Mouse (Mus musculus) myocyte (in vitro differentiated cells): Measurements from ENCODE around the gene B3galnt2. TPM values are rescaled to one million over a fixed set of nuclear protein-coding genes. Genes with fewer than 3 reads are reported as not detected.
"Not testable (repeated sequence)": the region's sequence is repeated elsewhere in the genome, so short reads cannot be mapped to it uniquely, and the experiment has no call there.

Experiments
- H3K27me3 ChIP-seq: one replicate; pipeline ENCODE4 v1.6.1; 2011; ENCODE audit not compliant: control insufficient read depth, insufficient read depth, insufficient read length
- H3K36me3 ChIP-seq: one replicate; pipeline ENCODE4 v1.6.1; 2011; ENCODE audit not compliant: control insufficient read depth, insufficient read depth
- H3K4me2 ChIP-seq: one replicate; pipeline ENCODE4 v1.6.1; 2011; ENCODE audit warnings: low read depth, control low read depth
- H3K4me3 ChIP-seq: one replicate; pipeline ENCODE4 v1.5.1; 2011; ENCODE audit warnings: mild to moderate bottlenecking, control low read depth, moderate library complexity
- H3K79me2 ChIP-seq: one replicate; pipeline ENCODE4 v1.6.1; 2011; ENCODE audit not compliant: control insufficient read depth, insufficient read depth
- H3ac ChIP-seq: one replicate; pipeline ENCODE4 v1.6.1; 2011; ENCODE audit not compliant: control insufficient read depth, insufficient read length
- CEBPB ChIP-seq: IDR thresholded peaks from 2 replicates; pipeline ENCODE4 v1.6.1; 2011; ENCODE audit warnings: mild to moderate bottlenecking, moderate library complexity; ENCODE audit not compliant: poor library complexity, insufficient read depth, severe bottlenecking
- E2F4 ChIP-seq: IDR thresholded peaks from one replicate; pipeline ENCODE4 v1.6.1; 2011; ENCODE audit warnings: mild to moderate bottlenecking, control low read depth, moderate library complexity; ENCODE audit not compliant: insufficient read depth
- MAX ChIP-seq: IDR thresholded peaks from one replicate; pipeline ENCODE4 v1.6.1; 2011; ENCODE audit warnings: low read depth, mild to moderate bottlenecking, control low read depth
- MYOD1 ChIP-seq, 3 experiments: IDR thresholded peaks; one replicate each; pipeline ENCODE4 v1.6.1; 2011; ENCODE audit warnings: control low read depth in 2 of 3, low read depth in 2 of 3, mild to moderate bottlenecking in 2 of 3, moderate library complexity in 1 of 3; ENCODE audit not compliant: insufficient read length in 2 of 3, control insufficient read depth in 1 of 3
- MYOG ChIP-seq, 3 experiments: IDR thresholded peaks; one replicate each; pipeline ENCODE4 v1.6.1; 2011; ENCODE audit warnings: control low read depth in 2 of 3, low read depth in 2 of 3, mild to moderate bottlenecking in 2 of 3; ENCODE audit not compliant: insufficient read length in 2 of 3, control insufficient read depth in 1 of 3, insufficient read depth in 1 of 3
- POLR2A ChIP-seq: IDR thresholded peaks from one replicate; pipeline ENCODE4 v1.6.1; 2011; ENCODE audit warnings: low read depth, mild to moderate bottlenecking, control low read depth, moderate library complexity; ENCODE audit not compliant: insufficient read length
- POLR2AphosphoS2 ChIP-seq: IDR thresholded peaks from one replicate; pipeline ENCODE4 v1.6.1; 2011; ENCODE audit warnings: low read depth, control low read depth; ENCODE audit not compliant: insufficient read length
- REST ChIP-seq: IDR thresholded peaks from one replicate; pipeline ENCODE4 v1.6.1; 2011; ENCODE audit warnings: mild to moderate bottlenecking, control low read depth, moderate library complexity; ENCODE audit not compliant: insufficient read depth, insufficient read length
- SRF ChIP-seq: IDR thresholded peaks from one replicate; pipeline ENCODE4 v1.6.1; 2011; ENCODE audit warnings: low read depth; ENCODE audit not compliant: control insufficient read depth, insufficient read length
- TCF12 ChIP-seq: IDR thresholded peaks from one replicate; pipeline ENCODE4 v1.6.1; 2011; ENCODE audit warnings: mild to moderate bottlenecking, control low read depth; ENCODE audit not compliant: poor library complexity, insufficient read depth, severe bottlenecking
- TCF3 ChIP-seq: IDR thresholded peaks from one replicate; pipeline ENCODE4 v1.6.1; 2011; ENCODE audit warnings: low read depth, control low read depth; ENCODE audit not compliant: insufficient read length
- USF1 ChIP-seq: IDR thresholded peaks from one replicate; pipeline ENCODE4 v1.6.1; 2011; ENCODE audit warnings: low read depth, mild to moderate bottlenecking, control low read depth, moderate library complexity
- polyA plus RNA-seq: library from polyadenylated mRNA; unstranded; fragments of >200 nt; fragmentation: generic; extraction: Trizol; gene quantifications from one replicate; pipeline ENCODE4 v1.2.1, GENCODE M21; 2012; ENCODE audit warnings: missing spikeins

Gene B3galnt2
- polyA plus RNA-seq, 1 experiment = 22.4 TPM

DNA sequence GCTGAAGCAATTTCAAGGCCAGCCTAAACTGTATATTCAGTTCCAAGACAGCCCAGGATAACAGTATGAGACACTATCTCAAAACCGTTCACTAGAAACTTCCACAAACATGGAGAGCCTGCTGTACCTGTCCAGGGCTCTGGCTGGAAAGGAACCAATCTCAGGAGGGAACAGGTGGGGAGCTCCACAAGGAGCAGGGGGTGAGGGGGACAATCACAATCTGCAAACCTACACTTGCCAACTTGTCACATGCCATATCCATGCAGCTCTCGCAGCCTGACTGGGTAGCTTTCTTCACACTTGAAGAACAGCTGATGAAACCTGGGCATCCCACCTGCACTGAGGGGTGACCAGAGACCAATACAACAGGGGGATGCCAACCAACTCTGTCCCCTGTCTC, 59.7 kb downstream of the B3galnt2 start:
- Histone ChIP-seq H3K4me2 (no peak overlapping the region), H3K79me2 (no peaks in the 10 kb centered on the region), H3K4me3 (no peak overlapping the region), H3ac (no peak overlapping the region), H3K27me3 (no peaks in the 10 kb centered on the region), H3K36me3 (peaks cover 53% of the 10 kb centered on the region)
- TF ChIP-seq MYOD1 (IDR thresholded peaks at IDR 0.05; ENCODE audit: control insufficient read depth in 1 of 3, insufficient read length in 2 of 3, low read depth in 2 of 3) (no peak), REST (no peak), E2F4 (no peak), USF1 (no peak), POLR2AphosphoS2 (no peak)

DNA sequence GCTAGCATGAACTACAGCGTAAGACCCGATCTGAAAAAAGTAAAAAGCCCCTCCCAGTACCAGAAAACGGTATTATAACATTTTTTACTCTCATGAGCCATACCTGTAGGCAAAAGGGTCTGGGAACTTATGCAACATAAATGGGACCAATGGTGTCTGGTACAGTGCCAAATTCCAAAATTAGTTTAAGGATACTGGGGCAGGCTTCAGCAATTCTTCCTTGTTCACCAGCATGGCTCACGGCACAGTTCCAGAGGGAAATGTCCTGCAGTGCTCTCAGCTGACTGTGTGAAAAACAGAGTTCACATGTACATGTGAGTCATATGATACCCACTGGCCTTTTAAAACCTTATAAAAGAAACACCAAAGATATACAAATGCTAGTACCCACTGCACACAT, 60.3 kb downstream of the B3galnt2 start:
- TF ChIP-seq MAX = no peak
- TF ChIP-seq TCF3 = no peak
- TF ChIP-seq REST = no peak
- TF ChIP-seq USF1 = no peak
- TF ChIP-seq POLR2AphosphoS2 = no peak
- TF ChIP-seq POLR2A = no peak
- no peak for TF ChIP-seq MYOG (IDR thresholded peaks at IDR 0.05; ENCODE audit: control insufficient read depth in 1 of 3, insufficient read depth in 1 of 3, insufficient read length in 2 of 3, low read depth in 2 of 3)
- TF ChIP-seq MYOD1 (IDR thresholded peaks at IDR 0.05; ENCODE audit: control insufficient read depth in 1 of 3, insufficient read length in 2 of 3, low read depth in 2 of 3) = no peak
- TF ChIP-seq E2F4 = no peak
- no peak for TF ChIP-seq CEBPB
- no peak for TF ChIP-seq SRF
- no peak for TF ChIP-seq TCF12
- no peak overlapping the region for H3K4me3 ChIP-seq
- H3K27me3 ChIP-seq = no peaks in the 10 kb centered on the region
- H3ac ChIP-seq = no peak overlapping the region
- no peak overlapping the region for H3K4me2 ChIP-seq
- no peaks in the 10 kb centered on the region for H3K79me2 ChIP-seq
- H3K36me3 ChIP-seq = peaks cover 49% of the 10 kb centered on the region

DNA sequence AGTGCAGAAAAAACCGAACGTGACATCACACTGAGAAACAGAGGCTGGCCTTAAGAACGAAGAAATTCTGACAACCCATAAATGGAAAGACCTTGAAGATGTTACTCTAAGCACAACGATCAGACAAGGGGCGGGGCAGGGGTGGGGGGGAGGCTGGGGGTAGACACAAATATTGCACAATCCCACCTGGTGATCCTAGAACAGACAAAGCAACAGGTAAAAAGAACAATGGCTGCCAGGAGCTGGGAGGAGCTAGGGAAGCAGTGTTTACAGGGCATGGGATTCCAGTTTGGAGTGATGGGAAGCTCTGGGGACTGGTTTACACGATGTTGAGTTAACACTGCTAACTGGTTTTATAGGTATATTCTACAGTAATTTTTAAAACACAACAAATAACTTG, 61.3 kb downstream of the B3galnt2 start:
- peaks cover 39% of the 10 kb centered on the region for H3K36me3 ChIP-seq
- TF ChIP-seq REST (no peak), POLR2AphosphoS2 (no peak), SRF (no peak), TCF12 (no peak), MAX (no peak), MYOG (IDR thresholded peaks at IDR 0.05; ENCODE audit: control insufficient read depth in 1 of 3, insufficient read depth in 1 of 3, insufficient read length in 2 of 3, low read depth in 2 of 3) (no peak), TCF3 (no peak), USF1 (no peak), MYOD1 (IDR thresholded peaks at IDR 0.05; ENCODE audit: control insufficient read depth in 1 of 3, insufficient read length in 2 of 3, low read depth in 2 of 3) (no peak), POLR2A (no peak), CEBPB (no peak), E2F4 (no peak)
- no peak overlapping the region for H3K4me2 ChIP-seq
- no peaks in the 10 kb centered on the region for H3K79me2 ChIP-seq
- no peak overlapping the region for H3ac ChIP-seq
- no peak overlapping the region for H3K4me3 ChIP-seq
- H3K27me3 ChIP-seq = no peaks in the 10 kb centered on the region

DNA sequence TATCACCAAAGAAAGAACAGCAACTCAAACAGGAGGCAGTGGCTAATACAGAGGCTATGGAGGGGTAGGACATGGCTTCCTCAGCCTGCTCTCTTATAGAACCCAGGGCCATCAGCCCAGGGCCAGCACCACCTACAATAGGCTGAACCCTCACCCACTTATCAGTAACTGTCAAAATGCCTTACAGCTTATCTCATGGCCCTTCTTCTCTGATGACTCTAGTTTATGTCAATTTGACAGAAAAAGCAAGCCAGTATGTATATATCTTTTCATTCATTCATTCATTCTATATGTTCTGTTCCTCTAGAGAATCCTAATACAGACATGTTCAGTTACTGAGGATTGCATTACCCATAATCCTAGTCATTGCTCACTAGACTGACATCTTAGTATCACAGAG, 64.0 kb downstream of the B3galnt2 start:
- Histone ChIP-seq H3K4me2 (no peak overlapping the region), H3K79me2 (no peaks in the 10 kb centered on the region), H3ac (no peak overlapping the region), H3K27me3 (no peaks in the 10 kb centered on the region), H3K4me3 (no peak overlapping the region), H3K36me3 (peaks cover 25% of the 10 kb centered on the region)
- TF ChIP-seq MAX = no peak
- TF ChIP-seq TCF12 = no peak
- no peak for TF ChIP-seq MYOD1 (IDR thresholded peaks at IDR 0.05; ENCODE audit: control insufficient read depth in 1 of 3, insufficient read length in 2 of 3, low read depth in 2 of 3)
- no peak for TF ChIP-seq USF1
- no peak for TF ChIP-seq CEBPB
- TF ChIP-seq E2F4 = no peak
- TF ChIP-seq POLR2A = no peak
- TF ChIP-seq MYOG (IDR thresholded peaks at IDR 0.05; ENCODE audit: control insufficient read depth in 1 of 3, insufficient read depth in 1 of 3, insufficient read length in 2 of 3, low read depth in 2 of 3) = no peak
- no peak for TF ChIP-seq REST
- TF ChIP-seq POLR2AphosphoS2 = no peak

DNA sequence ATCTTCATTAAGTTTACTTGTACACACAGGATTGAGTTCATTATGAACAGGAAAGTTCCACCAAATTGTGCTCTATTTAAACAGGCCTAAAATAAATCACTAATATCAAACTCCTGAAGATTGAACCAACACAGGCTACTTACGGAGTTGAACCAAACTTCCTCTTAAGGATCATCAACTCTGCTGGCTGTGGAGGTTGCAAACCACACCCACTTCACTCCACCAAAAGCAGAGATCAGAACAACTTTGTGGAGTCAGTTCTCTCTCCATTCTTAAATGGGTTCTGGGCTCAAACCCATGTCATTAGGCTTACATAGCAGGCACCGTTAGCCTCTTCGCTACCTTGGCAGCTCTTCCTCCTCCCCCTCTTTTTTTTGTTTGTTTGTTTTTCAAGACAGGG, 64.6 kb downstream of the B3galnt2 start:
- Histone ChIP-seq H3K27me3 (no peaks in the 10 kb centered on the region), H3K4me2 (no peak overlapping the region), H3ac (no peak overlapping the region), H3K79me2 (no peaks in the 10 kb centered on the region), H3K36me3 (peaks cover 24% of the 10 kb centered on the region), H3K4me3 (no peak overlapping the region)
- TF ChIP-seq MYOD1 (IDR thresholded peaks at IDR 0.05; ENCODE audit: control insufficient read depth in 1 of 3, insufficient read length in 2 of 3, low read depth in 2 of 3) = no peak
- no peak for TF ChIP-seq POLR2A
- TF ChIP-seq TCF12 = no peak
- no peak for TF ChIP-seq TCF3
- no peak for TF ChIP-seq USF1
- TF ChIP-seq REST = no peak
- no peak for TF ChIP-seq E2F4
- no peak for TF ChIP-seq CEBPB
- TF ChIP-seq MYOG (IDR thresholded peaks at IDR 0.05; ENCODE audit: control insufficient read depth in 1 of 3, insufficient read depth in 1 of 3, insufficient read length in 2 of 3, low read depth in 2 of 3) = no peak
- no peak for TF ChIP-seq POLR2AphosphoS2
- no peak for TF ChIP-seq SRF
- no peak for TF ChIP-seq MAX

DNA sequence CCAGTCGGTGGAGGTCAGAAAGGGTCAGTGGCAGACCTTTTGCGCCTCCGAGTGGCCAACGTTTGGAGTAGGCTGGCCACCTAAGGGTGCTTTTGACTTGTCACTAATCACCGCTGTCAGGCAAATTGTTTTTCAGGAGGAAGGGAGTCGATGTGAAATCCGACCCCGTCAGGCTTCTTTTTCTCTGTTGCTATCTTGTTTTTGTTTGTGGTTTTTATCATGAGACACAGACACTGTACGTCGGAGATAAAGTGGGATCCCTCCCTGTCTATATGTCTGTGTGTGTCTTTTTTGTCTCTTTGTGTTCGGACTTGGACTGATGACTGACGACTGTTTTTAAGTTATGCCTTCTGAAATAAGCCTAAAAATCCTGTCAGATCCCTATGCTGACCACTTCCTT, 67.1 kb downstream of the B3galnt2 start:
- peaks cover 15% of the 10 kb centered on the region for H3K36me3 ChIP-seq
- H3K79me2 ChIP-seq, H3K4me3 ChIP-seq, H3K4me2 ChIP-seq, H3K27me3 ChIP-seq, H3ac ChIP-seq: not testable (repeated sequence)
